Mouse (Mus musculus) hindbrain, embryonic 11.5 days (tissue): Measurements from ENCODE around the gene Rhd. TPM values are rescaled to one million over a fixed set of nuclear protein-coding genes. Genes with fewer than 3 reads are reported as not detected.
"Not testable (repeated sequence)": the region's sequence is repeated elsewhere in the genome, so short reads cannot be mapped to it uniquely, and the experiment has no call there.

Experiments used
- ATAC-seq: fragments of 200-750 bp; cut with Nextera tagmentation; 2 replicates; pipeline ENCODE4 v1.8.0; 2017; ENCODE audit warnings: mild to moderate bottlenecking, moderate TSS enrichment, moderate library complexity; ENCODE audit not compliant: low FRiP score
- DNase-seq: peaks from one replicate; pipeline ENCODE4 v3.0.0-alpha.2; 2015; ENCODE audit warnings: low spot score
- H3K27ac ChIP-seq: fragments of 300-500 bp; sonication (generic); 2 replicates; pipeline ENCODE4 v1.5.1; 2014; ENCODE audit warnings: mild to moderate bottlenecking, low read depth, low read length
- H3K27me3 ChIP-seq: fragments of 300-500 bp; sonication (generic); 2 replicates; pipeline ENCODE4 v1.6.1; 2014; ENCODE audit warnings: mild to moderate bottlenecking, low read length, moderate library complexity, mixed read lengths; ENCODE audit not compliant: control insufficient read depth, insufficient read depth
- H3K36me3 ChIP-seq: fragments of 300-500 bp; sonication (generic); 2 replicates; pipeline ENCODE4 v1.6.1; 2014; ENCODE audit warnings: mild to moderate bottlenecking, low read length, moderate library complexity, mixed read lengths; ENCODE audit not compliant: control insufficient read depth, insufficient read depth
- H3K4me1 ChIP-seq: fragments of 300-500 bp; sonication (generic); replicated peaks from 2 replicates; pipeline ENCODE4 v1.6.1; 2014; ENCODE audit warnings: low read length, mixed read lengths; ENCODE audit not compliant: control insufficient read depth, insufficient read depth
- H3K4me2 ChIP-seq: fragments of 300-500 bp; sonication (generic); replicated peaks from 2 replicates; pipeline ENCODE4 v1.6.1; 2014; ENCODE audit warnings: mild to moderate bottlenecking, low read depth, low read length
- H3K4me3 ChIP-seq: fragments of 300-500 bp; sonication (generic); 2 replicates; pipeline ENCODE4 v1.5.1; 2014; ENCODE audit warnings: low read depth, low read length
- H3K9ac ChIP-seq: fragments of 300-500 bp; sonication (generic); 2 replicates; pipeline ENCODE4 v1.6.1; 2014; ENCODE audit warnings: low read depth, low read length
- H3K9me3 ChIP-seq: fragments of 300-500 bp; sonication (generic); 2 replicates; pipeline ENCODE4 v1.6.1; 2016; ENCODE audit warnings: low read length; ENCODE audit not compliant: control insufficient read depth
- WGBS: fragments of 180-500 bp; shearing (Covaris S2); extraction: QIAGEN DNeasy Blood & Tissue Kit; methylation state at CpG from one replicate; pipeline ENCODE4 v1.1.7; 2014; 5-methylcytosine and 5-hydroxymethylcytosine counted together
- polyA plus RNA-seq: library from polyadenylated mRNA; unstranded; fragments of >200 nt; fragmentation: Nextera tagmentation; extraction: Ambion mirVana; gene quantifications from 2 replicates; pipeline ENCODE4 v1.2.1, GENCODE M21; 2014

The Rhd gene
- polyA plus RNA-seq, result 15.1 and 19.4 TPM in 2 replicates

GRCm38 (mm10) chr4:134863937-134864729 is at the start of gene Rhd:
Gene Rhd (plus strand): TSS chr4:134864536.
- 73% methylated on average over 14 of the region's 14 CpGs for WGBS
- H3K9me3 ChIP-seq, result no peaks in the 10 kb centered on the region
- H3K36me3 ChIP-seq, result no peaks in the 10 kb centered on the region
- H3K4me1 ChIP-seq, result no peaks in the 10 kb centered on the region
- H3K27me3 ChIP-seq, result peaks cover 10% of the 10 kb centered on the region
- no peak within 1 kb of the TSS for H3K4me2 ChIP-seq
- no peak within 1 kb of the TSS; the same call in 1 of the 2 replicates for H3K27ac ChIP-seq
- DNase-seq, result no peak
- ATAC-seq, result no peak
- H3K4me3 ChIP-seq, result no peak within 1 kb of the TSS
- no peak within 1 kb of the TSS for H3K9ac ChIP-seq

DNA sequence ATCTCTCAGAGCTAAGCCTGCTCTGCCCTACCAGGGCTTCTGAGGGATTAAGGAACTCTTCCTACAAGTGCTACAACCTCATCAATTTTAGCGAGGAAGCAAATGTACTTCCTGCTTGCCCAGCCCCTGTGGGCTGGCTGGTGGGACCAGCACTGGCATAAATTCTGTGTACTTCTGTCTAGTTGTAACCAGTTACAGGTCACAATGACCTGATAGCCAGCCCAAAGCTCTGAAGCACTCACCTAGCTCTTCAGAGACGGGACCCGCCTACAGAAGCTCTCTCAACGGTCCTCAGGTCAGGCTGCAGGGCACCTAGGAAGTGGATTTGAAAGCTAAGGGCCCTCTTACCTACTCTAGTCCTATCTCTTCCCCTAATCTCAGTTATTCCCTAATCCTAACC is 46.6 kb upstream of the Rhd start:
- no peak overlapping the region for H3K27ac ChIP-seq
- H3K9me3 ChIP-seq, result no peaks in the 10 kb centered on the region
- no peaks in the 10 kb centered on the region for H3K27me3 ChIP-seq
- H3K4me2 ChIP-seq, result no peak overlapping the region
- no peak overlapping the region for H3K4me3 ChIP-seq
- no peak for DNase-seq
- no peaks in the 10 kb centered on the region for H3K4me1 ChIP-seq
- 94% methylated on average over 4 of the region's 4 CpGs for WGBS
- ATAC-seq, result no peak
- H3K36me3 ChIP-seq, result no peaks in the 10 kb centered on the region
- H3K9ac ChIP-seq, result no peak overlapping the region

GRCm38 (mm10) chr4:134821061-134821460 is 43.3 kb upstream of the Rhd start:
- H3K4me2 ChIP-seq, result no peak overlapping the region
- no peak overlapping the region for H3K27ac ChIP-seq
- no peak overlapping the region for H3K9ac ChIP-seq
- no peak overlapping the region for H3K4me3 ChIP-seq
- H3K36me3 ChIP-seq, result peaks cover 5% of the 10 kb centered on the region; the same call in 1 of the 2 replicates
- WGBS, result 97% methylated on average over 1 of the region's 1 CpGs
- no peaks in the 10 kb centered on the region for H3K9me3 ChIP-seq
- ATAC-seq (no peak), DNase-seq (no peak)
- H3K27me3 ChIP-seq, result no peaks in the 10 kb centered on the region
- H3K4me1 ChIP-seq, result no peaks in the 10 kb centered on the region

DNA sequence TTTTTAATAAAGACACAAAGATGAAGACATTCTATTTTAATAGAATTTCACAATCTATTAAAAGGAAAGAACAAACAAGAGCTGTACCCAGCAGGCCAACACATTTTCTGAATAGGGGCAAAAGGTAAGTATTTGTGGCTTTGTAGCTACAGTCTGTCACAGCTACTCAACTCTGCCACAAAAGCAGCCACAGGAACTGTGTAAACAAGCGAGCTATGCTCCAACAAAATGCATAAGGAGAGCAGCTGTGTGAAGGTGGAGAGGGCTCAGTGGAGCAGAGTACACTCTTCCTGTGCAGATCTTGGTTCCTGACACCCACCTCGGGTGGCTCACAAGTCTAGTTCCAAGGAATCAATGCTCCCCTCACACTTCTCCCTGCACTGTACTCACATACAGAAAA is 40.8 kb upstream of the Rhd start:
- DNase-seq (no peak), ATAC-seq (no peak)
- Histone ChIP-seq H3K27me3 (no peaks in the 10 kb centered on the region), H3K9me3 (no peaks in the 10 kb centered on the region), H3K4me2 (no peak overlapping the region), H3K9ac (no peak overlapping the region), H3K36me3 (peaks cover 11% of the 10 kb centered on the region), H3K4me3 (no peak overlapping the region), H3K4me1 (no peaks in the 10 kb centered on the region), H3K27ac (no peak overlapping the region)
- WGBS, result 66% methylated on average over 2 of the region's 2 CpGs

DNA sequence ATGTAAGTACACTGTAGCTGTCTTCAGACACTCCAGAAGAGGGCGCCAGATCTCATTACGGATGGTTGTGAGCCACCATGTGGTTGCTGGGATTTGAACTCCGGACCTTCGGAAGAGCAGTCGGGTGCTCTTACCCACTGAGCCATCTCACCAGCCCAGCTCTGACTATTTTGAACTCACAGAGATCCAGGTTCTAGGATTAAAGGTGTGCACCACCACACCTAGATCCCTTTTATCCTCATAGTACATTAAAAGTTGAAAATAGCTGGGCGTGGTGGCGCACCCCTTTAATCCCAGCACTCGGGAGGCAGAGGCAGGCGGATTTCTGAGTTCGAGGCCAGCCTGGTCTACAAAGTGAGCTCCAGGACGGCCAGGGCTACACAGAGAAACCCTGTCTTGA is 38.5 kb upstream of the Rhd start:
- H3K27ac ChIP-seq, DNase-seq, H3K4me2 ChIP-seq, ATAC-seq, H3K4me3 ChIP-seq, H3K4me1 ChIP-seq, H3K27me3 ChIP-seq, H3K9ac ChIP-seq, H3K9me3 ChIP-seq: not testable (repeated sequence)
- 95% methylated on average over 9 of the region's 11 CpGs for WGBS
- H3K36me3 ChIP-seq, result peaks cover 11% of the 10 kb centered on the region

GRCm38 (mm10) chr4:134826348-134826747 is 38.0 kb upstream of the Rhd start:
- H3K27me3 ChIP-seq, result no peaks in the 10 kb centered on the region
- ATAC-seq (no peak), DNase-seq (no peak)
- no peak overlapping the region for H3K27ac ChIP-seq
- H3K4me1 ChIP-seq, result no peaks in the 10 kb centered on the region
- no peak overlapping the region for H3K9ac ChIP-seq
- no peak overlapping the region for H3K4me3 ChIP-seq
- no peaks in the 10 kb centered on the region for H3K9me3 ChIP-seq
- peaks cover 11% of the 10 kb centered on the region for H3K36me3 ChIP-seq
- no peak overlapping the region for H3K4me2 ChIP-seq

DNA sequence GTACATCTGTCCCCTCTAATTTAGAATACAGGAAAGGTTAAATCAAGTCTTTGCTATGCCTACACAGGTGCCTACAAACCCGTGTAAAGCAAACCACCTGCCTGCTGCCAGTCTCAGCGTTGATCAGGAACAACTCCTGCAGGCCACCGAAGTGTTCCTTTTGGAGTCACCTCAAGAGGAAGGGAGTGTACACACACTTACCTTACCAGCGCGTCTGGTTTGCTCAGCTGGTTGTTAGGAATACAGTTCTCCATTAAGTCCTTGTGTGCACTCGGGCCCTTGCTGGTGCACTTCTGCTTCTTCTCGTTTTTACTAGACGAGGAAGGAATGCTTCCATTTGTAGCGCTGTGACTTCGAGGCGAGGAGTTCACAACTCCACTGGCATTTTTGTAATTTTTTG is 36.5 kb upstream of the Rhd start:
- Histone ChIP-seq H3K9ac (no peak overlapping the region), H3K27me3 (no peaks in the 10 kb centered on the region), H3K4me3 (no peak overlapping the region), H3K27ac (no peak overlapping the region), H3K4me1 (no peaks in the 10 kb centered on the region), H3K36me3 (peaks cover 11% of the 10 kb centered on the region), H3K4me2 (no peak overlapping the region), H3K9me3 (no peaks in the 10 kb centered on the region)
- no peak for ATAC-seq
- 94% methylated on average over 11 of the region's 11 CpGs for WGBS
- no peak for DNase-seq

GRCm38 (mm10) chr4:134831934-134832333 is 32.4 kb upstream of the Rhd start:
- WGBS, result 94% methylated on average over 3 of the region's 3 CpGs

GRCm38 (mm10) chr4:134835486-134835885 is 28.9 kb upstream of the Rhd start:
- H3K9ac ChIP-seq, result no peak overlapping the region
- H3K4me2 ChIP-seq, result no peak overlapping the region
- no peaks in the 10 kb centered on the region for H3K27me3 ChIP-seq
- 0 out of 2 replicates have a peak, but pooled peaks cover 2% of the 10 kb centered on the region for H3K36me3 ChIP-seq
- ATAC-seq (no peak), DNase-seq (no peak)
- no peaks in the 10 kb centered on the region for H3K9me3 ChIP-seq
- H3K27ac ChIP-seq, result no peak overlapping the region
- WGBS, result 95% methylated on average over 4 of the region's 4 CpGs
- no peaks in the 10 kb centered on the region for H3K4me1 ChIP-seq
- H3K4me3 ChIP-seq, result no peak overlapping the region

More at GRCm38 (mm10) chr4:134831934-134832333, 32.4 kb upstream of the Rhd start:
- no peak overlapping the region for H3K4me3 ChIP-seq
- no peak for ATAC-seq
- H3K4me2 ChIP-seq, result no peak overlapping the region
- H3K9me3 ChIP-seq, result no peaks in the 10 kb centered on the region
- H3K4me1 ChIP-seq, result no peaks in the 10 kb centered on the region
- H3K27me3 ChIP-seq, result no peaks in the 10 kb centered on the region
- no peak overlapping the region for H3K27ac ChIP-seq
- H3K36me3 ChIP-seq, result 0 out of 2 replicates have a peak, but pooled peaks cover 2% of the 10 kb centered on the region
- DNase-seq, result no peak
- H3K9ac ChIP-seq, result no peak overlapping the region
